Mouse (Mus musculus) left cerebral cortex, adult 8-10 months (tissue): ENCODE measurements around the gene A930033H14Rik. TPM values are rescaled to one million over a fixed set of nuclear protein-coding genes. Genes with fewer than 3 reads are reported as not detected.
A peak's percentile ranks its signal among the peaks of the same experiment; 100 is the strongest.

Experiments used
- DNase-seq, 2 experiments: peaks; one replicate each; pipeline ENCODE4 v3.0.0; 2022; ENCODE audit warnings: low spot score in 2 of 2
- total RNA-seq, 4 experiments: library from RNA; stranded (reverse); gene quantifications; 2 replicates each; pipeline ENCODE4 v1.2.4; 2022

Gene A930033H14Rik
- total RNA-seq, 4 experiments from 2014 or later, result 2.3 to 3.3 (median 2.9) TPM

DNA sequence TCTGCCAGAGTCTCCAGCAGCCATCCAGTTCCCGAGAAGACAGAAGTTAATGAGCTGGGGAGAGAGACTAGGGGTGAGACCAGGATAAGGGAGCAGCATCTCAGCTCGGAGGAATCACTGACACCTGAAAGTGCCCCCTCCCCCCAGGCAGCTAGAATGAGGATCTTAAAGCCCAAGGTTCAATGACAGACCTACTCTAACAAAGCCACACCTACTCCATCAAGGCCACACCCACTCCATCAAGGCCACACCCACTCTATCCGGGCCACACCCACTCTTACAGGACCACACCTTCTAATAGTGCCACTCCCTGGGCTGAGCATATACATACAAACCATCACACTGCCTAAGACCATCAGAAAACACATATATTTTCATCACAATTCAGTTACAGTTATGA, 24.3 kb upstream of the A930033H14Rik start:
- no peak for DNase-seq

DNA sequence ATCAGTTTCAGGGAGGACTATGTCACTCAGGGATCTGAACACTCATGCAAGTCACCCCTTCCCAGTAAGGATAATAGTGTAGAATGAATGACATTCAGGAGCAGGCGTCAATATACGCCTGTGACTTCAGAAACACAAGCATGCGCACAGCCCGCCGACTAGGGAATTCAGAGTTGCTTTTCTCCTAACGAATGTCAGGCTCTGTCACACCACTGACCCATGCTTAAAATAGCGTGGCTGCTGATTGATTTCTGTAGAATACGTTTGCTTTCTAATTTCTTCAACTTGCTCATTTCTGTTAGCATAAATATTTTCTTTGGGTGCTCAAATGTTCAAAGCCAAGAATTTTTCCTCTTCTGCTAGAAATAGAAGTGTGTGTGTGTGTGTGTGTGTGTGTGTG, 13.1 kb upstream of the A930033H14Rik start:
- no peak for DNase-seq

DNA sequence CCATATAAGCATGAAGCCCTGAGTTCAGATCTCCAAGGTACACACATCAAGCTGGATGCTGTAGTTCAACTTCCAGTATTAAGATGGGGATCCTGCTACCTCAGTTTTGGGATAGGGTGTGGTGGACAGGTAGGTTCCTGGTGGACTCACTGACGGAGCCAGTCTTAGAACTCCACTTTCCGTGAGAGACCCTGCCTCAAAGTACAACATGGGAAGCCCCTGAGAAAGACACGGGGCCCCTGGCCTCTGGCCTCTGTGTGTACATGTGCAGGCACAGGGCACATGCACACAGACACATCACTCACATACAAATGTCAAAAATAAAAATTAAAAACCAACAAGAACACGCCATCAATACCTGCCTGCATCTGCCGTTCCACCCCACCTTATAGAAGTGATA, 12.6 kb upstream of the A930033H14Rik start:
- no peak for DNase-seq

DNA sequence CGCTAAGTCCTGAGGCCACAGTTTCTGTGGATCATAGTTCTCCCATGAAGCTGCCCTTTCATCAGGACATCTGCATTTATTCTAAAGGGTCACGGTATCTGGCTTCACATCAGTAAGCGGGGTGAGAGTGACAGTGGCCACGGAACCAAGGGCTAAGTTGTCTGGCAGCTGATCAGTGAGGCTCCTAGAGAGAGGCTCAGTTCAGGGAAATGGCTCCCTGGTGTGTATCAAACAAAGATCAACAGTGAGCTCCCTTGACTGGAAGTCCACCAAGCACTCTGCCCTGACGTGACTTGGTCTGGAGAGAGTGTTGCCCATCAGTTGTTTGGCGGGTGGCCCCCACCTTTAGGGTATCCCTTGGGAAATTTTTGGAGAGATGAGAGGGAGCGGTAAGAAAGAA, 11.4 kb upstream of the A930033H14Rik start:
- no peak for DNase-seq

DNA sequence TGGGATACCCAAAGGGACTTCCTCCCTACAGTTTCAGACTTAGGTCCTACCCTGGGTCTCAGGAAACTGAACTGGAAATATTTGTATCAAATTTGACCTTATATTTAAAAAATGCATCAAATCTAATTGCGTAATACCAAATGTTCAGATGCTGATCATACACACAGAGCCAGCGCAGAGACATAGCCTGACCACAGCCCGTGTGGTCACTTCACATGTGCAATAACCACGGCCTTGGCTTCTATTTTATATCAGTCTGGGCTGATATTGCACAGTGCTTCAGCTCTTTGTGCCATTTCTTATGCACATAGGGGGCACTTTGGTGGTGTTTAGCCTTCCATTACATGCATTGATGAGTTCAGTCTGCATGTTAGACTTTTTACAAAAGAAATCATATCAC, 10.3 kb upstream of the A930033H14Rik start:
- DNase-seq, result no peak

DNA sequence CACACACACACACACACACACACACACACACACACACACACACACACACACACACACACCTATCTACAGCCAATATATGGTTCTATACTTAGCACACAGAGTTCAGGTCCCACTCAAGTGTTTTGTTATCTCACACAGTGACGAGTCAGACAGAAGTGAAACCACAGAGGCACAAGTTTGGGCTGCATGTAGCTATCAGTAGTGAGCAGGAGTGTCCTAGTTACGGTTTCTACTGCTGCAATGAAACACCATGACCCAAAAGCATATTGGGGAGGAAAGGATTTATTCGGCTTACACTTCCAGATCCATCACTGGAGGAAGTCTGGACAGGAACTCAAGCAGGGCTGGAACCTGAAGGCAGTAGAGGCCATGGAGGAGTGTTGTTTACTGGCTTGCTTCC, 9.1 kb upstream of the A930033H14Rik start:
- DNase-seq, result no peak

DNA sequence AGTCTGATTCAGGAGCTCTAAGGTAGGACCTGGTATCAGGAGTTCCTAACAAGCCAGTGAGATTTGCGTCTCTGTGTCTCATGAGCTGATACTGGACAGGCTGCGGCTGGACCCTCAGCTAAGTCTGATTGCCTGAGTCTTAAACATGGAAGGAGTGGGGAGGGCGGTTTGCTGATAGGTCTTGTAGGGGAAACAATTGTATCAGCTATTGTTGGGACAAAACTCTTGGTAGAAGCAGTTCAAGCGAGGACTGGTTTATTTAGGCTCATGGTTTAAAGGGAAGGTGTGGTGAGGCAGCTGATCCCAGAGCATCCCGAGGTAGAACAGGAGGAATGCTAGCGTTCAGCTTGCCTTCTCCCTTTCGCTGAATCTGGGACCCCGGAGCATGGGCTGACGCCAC, 8.2 kb upstream of the A930033H14Rik start:
- DNase-seq, result no peak

DNA sequence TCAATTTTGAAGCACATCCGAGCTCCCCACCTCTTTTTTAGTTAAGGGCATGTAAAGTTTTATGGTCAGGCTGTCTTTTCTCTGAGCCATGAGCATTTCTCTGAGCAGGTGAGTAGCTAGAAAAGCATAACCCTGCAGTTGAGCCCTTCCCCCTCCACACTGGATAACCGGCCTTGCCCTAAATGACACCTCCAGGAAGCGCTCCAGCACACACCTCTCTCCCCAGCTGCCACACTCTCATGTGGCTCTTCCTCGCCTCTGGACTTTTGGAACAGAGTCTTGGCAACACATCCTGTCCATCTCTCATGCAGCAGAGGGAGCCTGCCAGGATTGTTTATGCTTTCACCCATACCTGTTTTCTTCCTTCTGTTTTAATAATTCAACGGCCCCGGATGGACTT, 7.4 kb upstream of the A930033H14Rik start:
- DNase-seq, result no peak

DNA sequence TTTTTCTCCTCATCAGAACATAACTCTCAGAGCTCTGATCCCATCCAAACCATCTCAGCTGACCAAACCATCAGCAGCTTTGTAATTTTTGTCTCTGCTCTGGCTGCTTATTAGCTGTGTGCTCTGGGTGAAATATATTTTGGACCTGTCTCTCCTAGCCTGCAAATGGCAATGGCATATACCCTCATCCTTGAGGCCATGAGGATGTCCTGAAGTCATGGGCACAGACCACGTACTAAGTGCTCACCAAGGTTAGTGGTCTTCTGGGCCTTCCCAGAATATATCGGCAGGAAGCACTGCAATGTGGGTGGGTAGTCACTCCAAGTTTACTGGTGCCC, 6.4 kb upstream of the A930033H14Rik start:
- no peak for DNase-seq

DNA sequence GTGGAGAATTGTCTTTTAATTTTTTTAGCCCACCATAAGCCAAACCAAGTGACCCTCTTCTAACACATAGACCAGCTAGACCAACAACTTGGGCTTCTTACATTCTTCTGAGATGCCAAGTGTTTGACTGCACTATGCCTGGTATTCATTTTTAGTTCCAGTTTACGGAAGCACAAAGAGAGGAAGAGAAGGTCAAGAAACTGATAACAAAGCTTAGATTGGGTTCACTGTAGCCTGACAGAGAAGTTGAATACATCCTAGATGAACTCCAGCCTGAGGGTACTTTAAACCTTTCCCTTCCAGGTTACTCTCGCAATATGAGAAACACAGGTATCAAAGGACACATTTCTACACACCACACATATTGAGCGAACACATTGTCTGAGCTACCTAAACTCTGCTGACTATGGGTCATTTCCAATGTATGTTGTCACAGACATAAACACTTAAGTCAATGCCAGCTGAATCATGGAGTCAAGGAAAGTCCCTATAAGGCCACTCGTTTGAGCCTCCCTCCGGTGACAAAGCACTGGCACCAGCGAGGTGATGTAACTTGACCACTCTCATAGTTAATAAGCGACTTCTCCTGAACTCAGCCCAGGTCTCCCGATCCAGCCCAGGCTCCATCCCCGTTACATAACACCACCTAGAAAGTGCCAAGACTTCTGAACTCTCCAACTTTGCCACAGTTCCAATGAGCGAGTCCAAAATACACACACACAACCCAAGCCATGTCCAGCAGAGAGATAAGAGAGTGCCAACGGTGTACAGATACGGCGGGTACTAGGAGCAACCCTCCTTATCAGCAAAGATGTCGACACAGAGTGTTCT, 5.8 kb upstream of the A930033H14Rik start:
- DNase-seq, result no peak

DNA sequence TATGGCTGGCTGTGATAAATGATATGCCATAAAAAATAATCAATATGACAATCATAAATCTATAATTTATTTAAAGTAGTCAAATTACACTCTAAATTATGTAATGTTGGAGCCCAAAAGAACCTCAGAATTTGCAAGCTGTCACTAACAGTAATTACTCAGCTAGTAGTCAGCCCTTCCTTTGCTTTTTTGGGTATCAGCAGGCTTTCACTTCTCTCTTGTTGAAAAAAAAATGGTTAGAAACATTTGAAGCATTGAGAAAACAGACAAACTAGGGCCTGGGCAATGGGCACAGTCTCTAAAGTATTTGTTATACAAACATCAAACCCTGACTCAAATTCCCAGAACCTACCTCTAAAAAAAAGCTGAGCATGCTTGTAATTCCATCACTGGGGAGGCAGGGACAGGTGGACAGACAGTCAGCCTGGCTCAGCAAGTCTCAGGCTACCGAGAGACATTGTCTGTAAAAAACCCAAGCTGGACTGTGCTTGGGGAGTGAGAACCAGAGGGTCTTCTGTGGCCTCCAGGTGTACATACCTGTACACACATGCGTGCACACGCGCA, 4.3 kb upstream of the A930033H14Rik start:
- no peak for DNase-seq

DNA sequence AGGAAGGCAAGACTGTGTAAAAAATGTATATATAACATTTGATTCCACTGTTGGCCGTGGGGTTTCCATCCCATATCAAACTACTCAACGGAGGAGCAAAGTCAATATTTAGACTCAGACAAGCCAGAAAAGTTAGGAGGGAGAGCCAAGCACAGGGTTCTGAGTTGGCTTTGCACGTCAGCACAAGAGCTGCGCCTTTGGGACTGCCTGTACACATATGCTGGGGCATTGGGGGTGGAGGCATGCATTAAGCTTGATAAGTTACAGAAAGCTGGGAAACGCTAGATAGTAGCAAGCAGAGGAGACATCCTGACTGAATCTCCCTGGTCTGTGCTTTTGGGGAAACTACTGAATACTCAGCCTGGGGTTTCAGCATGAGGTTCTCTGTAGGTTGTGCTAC, 1.1 kb upstream of the A930033H14Rik start:
- DNase-seq, result no peak

DNA sequence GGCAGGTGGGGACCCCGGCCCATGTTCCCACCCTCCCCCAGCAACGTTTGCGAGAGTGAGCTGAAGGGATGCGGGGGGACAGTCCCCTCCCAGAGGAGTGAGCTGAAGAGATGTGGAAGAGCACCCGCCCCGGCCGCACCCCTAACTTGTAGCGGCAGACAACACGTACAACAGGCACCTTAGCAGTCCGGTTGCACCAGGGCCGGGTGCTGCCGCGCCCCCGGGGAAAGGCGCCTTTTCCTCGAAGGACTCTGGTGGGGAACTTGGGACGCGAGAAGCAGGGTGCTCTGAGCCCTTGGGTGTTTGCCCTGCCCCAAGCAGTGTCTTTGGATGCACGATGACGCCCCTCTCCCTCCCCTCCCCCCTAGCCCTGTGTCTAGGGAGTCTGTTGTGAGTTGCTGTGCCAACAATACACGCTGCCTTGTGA, 566 bp upstream of the A930033H14Rik start:
- peak in 1 of 2 experiments; percentile 18 for DNase-seq

DNA sequence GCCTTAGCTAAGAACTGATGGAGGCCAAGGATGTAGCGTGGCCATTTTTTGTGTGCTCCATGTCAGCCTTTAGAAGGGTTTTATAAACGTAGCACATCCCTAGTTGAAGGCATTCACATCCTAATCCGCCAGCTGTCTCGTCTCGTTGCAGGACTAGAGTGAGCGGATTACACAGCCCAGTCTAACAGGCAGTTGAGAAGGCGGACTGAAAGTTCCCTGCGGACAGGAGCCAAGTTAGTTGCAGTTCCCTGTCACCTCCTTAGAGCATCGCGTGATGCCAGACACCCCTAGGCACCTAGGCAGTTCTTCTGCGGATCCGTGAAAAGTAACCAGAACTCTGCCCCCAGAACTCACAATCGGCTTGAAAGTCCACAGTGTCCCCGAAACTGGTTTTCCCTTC, 922 bp downstream of the A930033H14Rik start:
- no peak for DNase-seq

DNA sequence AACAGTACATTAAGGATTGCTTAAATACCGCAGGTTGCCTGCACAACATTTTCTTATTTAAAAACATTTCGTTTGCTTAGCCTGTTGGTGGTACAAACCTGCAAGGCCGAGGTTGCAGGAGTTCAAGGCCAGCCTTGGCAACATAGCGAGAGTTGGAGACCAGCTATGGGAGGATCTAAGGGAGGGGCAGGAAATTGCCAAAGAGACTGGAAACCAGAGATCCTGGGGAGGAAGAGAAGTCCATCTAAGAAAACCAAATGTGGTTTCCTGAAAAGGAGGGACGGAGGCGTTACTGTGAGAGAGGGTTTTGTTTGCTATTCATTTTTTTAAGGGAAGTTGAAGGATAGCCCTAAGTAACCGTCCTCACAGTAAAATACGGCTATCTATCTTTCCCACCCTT, 1.3 kb downstream of the A930033H14Rik start:
- DNase-seq, result no peak

DNA sequence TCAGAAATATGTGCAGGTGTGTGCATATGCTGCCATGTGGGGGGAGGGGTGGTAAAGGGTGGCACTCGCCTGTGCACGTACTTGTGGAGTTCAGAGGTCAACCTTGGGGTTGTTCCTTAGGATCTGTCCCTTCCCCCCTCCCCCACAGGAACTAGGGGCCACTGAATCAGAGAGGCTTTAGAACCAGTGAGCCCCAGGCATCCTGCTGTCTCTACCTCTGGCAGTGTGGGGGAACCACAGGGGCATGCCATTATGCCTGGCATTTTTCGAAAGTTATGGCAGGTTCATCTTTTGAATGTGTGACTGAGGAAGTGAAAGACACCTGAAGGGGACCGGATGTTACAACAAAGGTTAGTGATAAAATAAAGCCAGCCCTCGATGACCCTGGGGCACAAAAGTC, 2.2 kb downstream of the A930033H14Rik start:
- no peak for DNase-seq

DNA sequence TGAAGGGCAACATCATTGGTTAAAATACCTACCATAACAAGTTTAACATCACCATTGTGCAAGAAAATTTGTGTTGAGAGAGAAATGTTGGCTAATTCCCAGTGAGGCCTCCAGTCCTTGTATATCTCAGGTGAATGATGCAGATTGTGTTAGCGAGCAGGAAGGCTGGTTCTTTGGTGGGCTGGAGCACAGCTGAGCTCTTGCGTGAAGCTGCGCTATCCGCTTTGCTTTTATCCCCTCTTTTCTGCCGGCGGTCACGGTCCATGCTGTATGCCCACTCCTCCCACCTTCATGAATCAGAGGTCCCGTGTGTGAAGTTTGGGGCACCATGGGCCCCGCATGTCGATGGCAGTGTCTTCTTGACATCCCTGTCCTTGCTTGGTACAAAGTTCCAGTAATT, 2.9 kb downstream of the A930033H14Rik start:
- no peak for DNase-seq

DNA sequence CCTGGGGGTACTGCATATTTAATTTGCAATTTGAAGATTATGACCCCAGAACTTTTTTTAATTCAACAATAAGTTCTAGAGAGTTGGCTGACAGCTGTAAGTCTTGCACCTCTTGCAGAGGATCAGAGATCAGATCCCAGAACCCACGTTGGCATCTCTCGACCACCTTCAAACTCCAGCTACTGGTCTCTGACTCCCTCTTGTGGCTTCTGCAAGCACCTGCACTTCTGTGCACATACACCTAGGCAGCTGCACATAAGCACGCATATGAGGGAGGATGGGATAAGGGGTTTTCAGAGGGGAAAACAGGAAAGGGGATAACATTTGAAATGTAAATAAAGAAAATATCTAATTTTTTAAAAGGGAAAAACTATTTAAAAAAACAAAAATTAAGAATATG, 4.2 kb downstream of the A930033H14Rik start:
- no peak for DNase-seq

DNA sequence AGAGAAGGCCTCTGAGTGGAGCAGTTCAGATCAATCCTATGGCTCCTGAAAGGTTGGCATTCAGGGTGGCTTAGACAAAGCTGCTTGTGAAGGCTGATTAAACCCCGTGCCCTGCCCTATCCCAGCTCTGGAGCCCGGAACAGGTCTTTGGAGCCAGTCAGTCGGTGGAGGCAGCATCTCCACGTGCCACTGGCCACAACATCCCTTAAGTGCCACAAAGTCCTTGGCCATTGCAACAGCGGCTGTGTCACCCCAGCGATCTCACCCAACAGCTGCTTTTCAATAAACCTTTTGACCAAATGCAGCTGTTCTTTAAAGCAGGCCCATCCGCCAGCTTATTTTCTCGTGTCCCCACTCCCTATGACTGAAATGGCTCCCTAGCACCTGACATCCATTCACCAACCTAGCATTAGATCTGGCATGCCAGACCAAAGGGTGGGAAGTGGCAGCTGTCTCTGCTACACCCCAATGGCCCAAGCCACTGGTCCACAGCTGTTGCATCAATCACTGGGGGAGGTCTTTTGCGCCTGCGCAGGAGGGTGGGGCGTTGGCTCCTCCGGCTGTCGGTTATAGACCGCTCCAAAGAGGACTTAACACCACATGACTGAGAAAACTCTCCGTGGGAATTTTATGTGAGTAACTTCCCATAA, 4.8 kb downstream of the A930033H14Rik start:
- DNase-seq, result no peak

DNA sequence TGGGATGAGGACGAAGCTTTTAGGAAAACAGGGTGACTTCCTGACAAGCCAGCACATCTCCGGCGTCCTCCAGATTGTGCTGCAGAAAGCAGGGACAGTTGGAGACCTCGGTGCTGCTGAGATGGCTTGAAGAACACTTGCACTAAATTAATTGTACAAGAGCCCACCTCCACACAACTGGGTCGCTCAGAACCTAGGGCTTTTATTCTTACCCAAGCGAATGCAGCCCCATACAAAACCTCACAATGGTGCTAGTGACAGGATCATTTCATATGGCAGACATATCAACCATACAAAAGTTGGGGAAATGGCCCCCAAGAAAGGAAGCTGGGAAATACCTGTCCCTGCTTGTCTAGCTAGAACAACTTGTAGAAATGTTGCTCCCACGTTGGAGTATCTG, 5.4 kb downstream of the A930033H14Rik start:
- DNase-seq, result no peak

DNA sequence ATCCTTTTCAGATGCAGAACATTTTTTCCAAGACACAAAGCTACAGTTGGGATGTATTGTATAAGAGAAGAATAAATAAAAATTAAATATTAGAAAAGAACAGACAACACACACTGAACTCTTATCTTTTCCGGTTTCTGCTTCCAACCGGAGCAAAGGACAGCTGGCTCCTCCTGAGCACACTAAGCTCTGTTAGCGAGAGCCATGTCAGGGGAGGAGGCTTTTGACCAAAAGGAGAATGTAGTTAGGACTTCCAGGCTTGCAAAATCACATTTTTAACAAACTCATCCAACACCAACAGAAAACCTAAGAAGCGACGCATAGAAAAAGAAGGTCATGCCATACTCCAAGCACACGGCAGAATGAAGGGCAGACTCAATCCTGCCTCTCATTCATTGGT, 6.8 kb downstream of the A930033H14Rik start:
- no peak for DNase-seq

DNA sequence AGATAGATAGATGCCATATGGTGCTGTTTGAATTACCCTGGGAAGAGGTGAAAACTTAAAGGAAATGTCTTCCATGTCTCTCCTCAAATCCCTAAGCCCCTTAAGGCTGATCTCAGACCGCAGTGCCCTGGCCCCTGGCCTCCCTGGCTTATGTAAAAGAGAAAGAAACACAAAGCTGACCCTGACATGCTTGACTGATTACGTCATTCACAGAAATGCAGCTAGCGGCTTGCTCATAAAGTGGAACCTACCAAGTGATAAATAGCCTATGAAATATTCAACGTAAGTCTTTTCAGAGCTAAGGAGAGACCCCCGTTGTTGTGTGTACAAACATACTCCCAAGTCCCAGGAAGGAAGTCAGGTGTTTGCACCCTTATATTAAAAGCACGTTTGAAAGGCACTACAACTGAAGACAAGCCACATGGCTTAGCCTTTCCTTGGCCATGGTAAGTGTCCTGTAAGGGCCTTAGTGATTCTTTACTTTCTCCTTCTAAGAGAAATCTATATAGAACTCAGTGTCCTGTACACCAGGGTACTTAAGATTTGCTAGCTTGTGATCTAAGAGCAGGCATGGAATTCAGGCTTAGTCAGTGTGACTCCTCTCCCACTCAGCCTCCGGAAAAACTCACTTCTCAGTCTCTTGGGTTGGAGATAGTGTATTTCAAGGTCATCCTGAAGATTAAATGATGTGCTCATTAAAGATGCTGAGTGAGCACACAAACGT, 8.1 kb downstream of the A930033H14Rik start:
- DNase-seq, result no peak
